Mouse (Mus musculus): ENCODE measurements at regions not wholly inside any gene's neighbourhood (a gene's known extent, or its start where the extent isn't known, plus 50 kb on each side); places are given as distances from the start of the nearest gene placed in this dataset.

- DNase-seq (ENCODE audit: low read depth, low spot score) = no peak
Measured at GRCm38 (mm10) chr4:64599222-64599621, 524.8 kb upstream of the Pappa start.

- no peak for DNase-seq (ENCODE audit: low read depth, low spot score)
Measured at GRCm38 (mm10) chr4:64622771-64623170, 501.2 kb upstream of the Pappa start.

GRCm38 (mm10) chr4:64632189-64632588 lies 491.8 kb upstream of the Pappa start:
- DNase-seq (ENCODE audit: low read depth, low spot score) = no peak

GRCm38 (mm10) chr4:64635256-64635962 lies 488.6 kb upstream of the Pappa start:
- DNase-seq (ENCODE audit: low read depth, low spot score) = no peak

GRCm38 (mm10) chr4:64640056-64640455 lies 483.9 kb upstream of the Pappa start:
- DNase-seq (ENCODE audit: low read depth, low spot score) = no peak

- no peak for DNase-seq (ENCODE audit: low read depth, low spot score)
Measured at GRCm38 (mm10) chr4:64640976-64641375, 483.0 kb upstream of the Pappa start.

GRCm38 (mm10) chr4:64645141-64645540 lies 478.8 kb upstream of the Pappa start:
- no peak for DNase-seq (ENCODE audit: low read depth, low spot score)

- no peak for DNase-seq (ENCODE audit: low read depth, low spot score)
Measured at GRCm38 (mm10) chr4:64654157-64654556, 469.8 kb upstream of the Pappa start.

- no peak for DNase-seq (ENCODE audit: low read depth, low spot score)
Measured at GRCm38 (mm10) chr4:64655534-64655933, 468.4 kb upstream of the Pappa start.

- DNase-seq (ENCODE audit: low read depth, low spot score) = no peak
Measured at GRCm38 (mm10) chr4:64663722-64664121, 460.3 kb upstream of the Pappa start.

GRCm38 (mm10) chr4:64667998-64668397 lies 456.0 kb upstream of the Pappa start:
- DNase-seq (ENCODE audit: low read depth, low spot score) = no peak

- no peak for DNase-seq (ENCODE audit: low read depth, low spot score)
Measured at GRCm38 (mm10) chr4:64669722-64670121, 454.3 kb upstream of the Pappa start.

GRCm38 (mm10) chr4:64676438-64676837 lies 447.5 kb upstream of the Pappa start:
- DNase-seq (ENCODE audit: low read depth, low spot score) = no peak

- no peak for DNase-seq (ENCODE audit: low read depth, low spot score)
Measured at GRCm38 (mm10) chr4:64676881-64677280, 447.1 kb upstream of the Pappa start.

GRCm38 (mm10) chr4:64684654-64685053 lies 439.3 kb upstream of the Pappa start:
- no peak for DNase-seq (ENCODE audit: low read depth, low spot score)

GRCm38 (mm10) chr4:64696134-64696533 lies 427.8 kb upstream of the Pappa start:
- DNase-seq (ENCODE audit: low read depth, low spot score) = peak; percentile 0

- no peak for DNase-seq (ENCODE audit: low read depth, low spot score)
Measured at GRCm38 (mm10) chr4:64723296-64723695, 400.7 kb upstream of the Pappa start.

- no peak for DNase-seq (ENCODE audit: low read depth, low spot score)
Measured at GRCm38 (mm10) chr4:64724851-64725250, 399.1 kb upstream of the Pappa start.

- DNase-seq (ENCODE audit: low read depth, low spot score) = no peak
Measured at GRCm38 (mm10) chr4:64755986-64756385, 368.0 kb upstream of the Pappa start.

- DNase-seq (ENCODE audit: low read depth, low spot score) = no peak
Measured at GRCm38 (mm10) chr4:64768610-64769009, 355.4 kb upstream of the Pappa start.

GRCm38 (mm10) chr4:64803886-64804285 lies 320.1 kb upstream of the Pappa start:
- DNase-seq (ENCODE audit: low read depth, low spot score) = no peak

- DNase-seq (ENCODE audit: low read depth, low spot score) = no peak
Measured at GRCm38 (mm10) chr4:64804996-64805395, 319.0 kb upstream of the Pappa start.

GRCm38 (mm10) chr4:64807148-64807547 lies 316.8 kb upstream of the Pappa start:
- DNase-seq (ENCODE audit: low read depth, low spot score) = no peak

- no peak for DNase-seq (ENCODE audit: low read depth, low spot score)
Measured at GRCm38 (mm10) chr4:64811974-64812373, 312.0 kb upstream of the Pappa start.

All from ZHBTc4 (cell line).